14 mouse cellular contexts compared by ENCODE assay signal in the genomic region with DNA sequence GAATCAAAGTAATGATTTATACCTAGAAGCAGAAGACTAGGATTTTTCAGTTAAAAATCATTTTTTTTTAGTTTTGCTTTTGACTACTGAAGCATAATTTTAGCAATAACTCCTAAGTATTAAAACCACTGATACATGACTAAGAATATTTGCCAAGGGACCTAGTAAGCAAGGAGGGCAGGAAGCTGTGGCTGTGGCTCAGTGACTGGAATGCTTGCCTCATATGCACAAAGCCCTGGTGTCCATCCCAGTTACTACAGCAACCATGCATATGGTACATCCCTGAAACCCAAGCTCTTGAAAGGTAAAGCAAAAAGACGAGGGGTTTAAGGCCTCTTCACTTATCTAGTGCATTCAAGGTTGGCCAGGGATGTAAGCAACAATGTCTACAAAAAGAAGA.
"Had no signal": no experiment of that assay in that cellular context is flagged by ENCODE, and none has a peak within 500 bp of the region (broad histone marks: within the 10 kb centered on the region; RNA-seq: fewer than 3 reads in every experiment).

No protein-coding gene starts in this region.

- H3K4me2 ChIP-seq: liver, embryonic 13.5 days; lung, embryonic 14.5 days; midbrain, embryonic 11.5 days; stomach, embryonic 15.5 days had no signal

- H3K4me3 ChIP-seq: left cerebral cortex, adult 2 months; liver, embryonic 13.5 days; stomach, embryonic 15.5 days had no signal

- ATAC-seq: lung, postnatal 0 days had no signal

- H3K9ac ChIP-seq: liver, embryonic 13.5 days; lung, embryonic 14.5 days; stomach, embryonic 15.5 days had no signal

- H3K4me1 ChIP-seq: liver, embryonic 13.5 days; stomach, embryonic 15.5 days had no signal

- H3K27me3 ChIP-seq: liver, embryonic 13.5 days; stomach, embryonic 15.5 days had no signal

- DNase-seq: kidney, adult 2 months; kidney, postnatal 25 days; layer of hippocampus, postnatal 36 days; liver, embryonic 13.5 days; lung, embryonic 14.5 days; midbrain, embryonic 14.5 days; right cerebral cortex, postnatal 14 days; spleen, adult 18-20 months; thymus, postnatal 25 days had no signal

- H3K36me3 ChIP-seq: stomach, embryonic 15.5 days had no signal

- H3K27ac ChIP-seq: kidney, postnatal 0 days; left cerebral cortex, adult 2 months; liver, embryonic 13.5 days; stomach, embryonic 15.5 days had no signal

- H3K9me3 ChIP-seq: liver, embryonic 13.5 days; stomach, embryonic 15.5 days had no signal
